Mouse (Mus musculus): ENCODE data around the gene Nanos3. TPM values are rescaled to one million over a fixed set of nuclear protein-coding genes. Genes with fewer than 3 reads are reported as not detected.

Gene Nanos3
- polyA plus RNA-seq, 1 experiment from 2014 or later = 10.3 TPM

GRCm38 (mm10) chr8:84130806-84131205, 54.2 kb downstream of the Nanos3 start:
- WGBS = 47% methylated on average over 30 of the region's 30 CpGs
- Histone ChIP-seq H3K4me2 (no peak overlapping the region), H3K9ac (peak overlapping the region; percentile 49; the same call in 1 of the 2 replicates), H3K36me3 (peaks cover 47% of the 10 kb centered on the region), H3K4me1 (replicated peaks) (peaks cover 3% of the 10 kb centered on the region), H3K9me3 (no peaks in the 10 kb centered on the region), H3K4me3 (no peak overlapping the region), H3K27ac (peak overlapping the region; percentile 35; the same call in 1 of the 2 replicates), H3K27me3 (peaks cover 4% of the 10 kb centered on the region; the same call in 1 of the 2 replicates)
- ATAC-seq (ENCODE audit: low FRiP score) = 0 out of 2 replicates have a peak, but pooled peaks have one; percentile 12

GRCm38 (mm10) chr8:84128277-84128676, 56.7 kb downstream of the Nanos3 start:
- H3K27ac ChIP-seq = no peak overlapping the region
- ATAC-seq (ENCODE audit: low FRiP score) = no peak
- H3K9me3 ChIP-seq = no peaks in the 10 kb centered on the region
- H3K36me3 ChIP-seq = peaks cover 21% of the 10 kb centered on the region
- H3K4me3 ChIP-seq = no peak overlapping the region
- WGBS = 70% methylated on average over 8 of the region's 8 CpGs
- H3K27me3 ChIP-seq = peaks cover 4% of the 10 kb centered on the region; the same call in 1 of the 2 replicates
- peaks cover 6% of the 10 kb centered on the region for H3K4me1 ChIP-seq (replicated peaks)
- no peak overlapping the region for H3K9ac ChIP-seq
- no peak overlapping the region for H3K4me2 ChIP-seq

- Histone ChIP-seq H3K9ac (no peak overlapping the region), H3K27ac (no peak overlapping the region), H3K4me3 (no peak overlapping the region), H3K36me3 (peaks cover 12% of the 10 kb centered on the region), H3K4me2 (no peak overlapping the region), H3K27me3 (peaks cover 4% of the 10 kb centered on the region; the same call in 1 of the 2 replicates), H3K4me1 (replicated peaks) (peaks cover 6% of the 10 kb centered on the region), H3K9me3 (no peaks in the 10 kb centered on the region)
- no peak for ATAC-seq (ENCODE audit: low FRiP score)
- 64% methylated on average over 17 of the region's 17 CpGs for WGBS
These were observed 57.7 kb downstream of the Nanos3 start for GRCm38 (mm10) chr8:84127202-84127901.

- no peak overlapping the region for H3K9ac ChIP-seq
- no peaks in the 10 kb centered on the region for H3K9me3 ChIP-seq
- peaks cover 6% of the 10 kb centered on the region for H3K4me1 ChIP-seq (replicated peaks)
- H3K4me2 ChIP-seq = no peak overlapping the region
- H3K4me3 ChIP-seq = no peak overlapping the region
- H3K27ac ChIP-seq = no peak overlapping the region
- H3K36me3 ChIP-seq = peaks cover 6% of the 10 kb centered on the region
- H3K27me3 ChIP-seq = peaks cover 4% of the 10 kb centered on the region; the same call in 1 of the 2 replicates
- ATAC-seq (ENCODE audit: low FRiP score) = no peak
- WGBS = 79% methylated on average over 2 of the region's 2 CpGs
These were observed 58.3 kb downstream of the Nanos3 start for GRCm38 (mm10) chr8:84126742-84127141.

GRCm38 (mm10) chr8:84125656-84126055, 59.4 kb downstream of the Nanos3 start, which contains the start of gene Podnl1:
Gene Podnl1 (plus strand): TSS chr8:84125989.
- H3K4me3 ChIP-seq = no peak within 1 kb of the TSS
- no peak within 1 kb of the TSS for H3K4me2 ChIP-seq
- H3K27ac ChIP-seq = no peak within 1 kb of the TSS
- no peaks in the 10 kb centered on the region; the same call in 1 of the 2 replicates for H3K27me3 ChIP-seq
- no peak for ATAC-seq (ENCODE audit: low FRiP score)
- H3K9ac ChIP-seq = no peak within 1 kb of the TSS; the same call in 1 of the 2 replicates
- WGBS = 58% methylated on average over 9 of the region's 9 CpGs
- H3K9me3 ChIP-seq = no peaks in the 10 kb centered on the region
- no peaks in the 10 kb centered on the region for H3K36me3 ChIP-seq
- H3K4me1 ChIP-seq (replicated peaks) = peaks cover 6% of the 10 kb centered on the region

MicroRNA genes within 50 kb of the gene (microRNA counts, 519-probe panel; counts per million panel counts)
- microRNA mmu-miR-181c (3,590 counts per million, percentile 48 among the panel's probes with 10 or more counts), microRNA mmu-miR-23a (4,034 counts per million, percentile 62 among the panel's probes with 10 or more counts), microRNA mmu-miR-27a (4,384 counts per million, percentile 73 among the panel's probes with 10 or more counts)

Small RNA genes lying within 50 kb of the gene (microRNA-seq; reads per million reads assigned to microRNA genes)
- gene Gm25110 = not detected
- 14,916 reads per million, percentile 96 among the genes with 10 or more reads in this experiment for gene Mir181c
- gene Mir181d = 9,204 reads per million, percentile 95 among the genes with 10 or more reads in this experiment
- 3,748 reads per million, percentile 88 among the genes with 10 or more reads in this experiment for gene Mir23a
- not detected for gene Mir24-2
- 58.6 reads per million, percentile 42 among the genes with 10 or more reads in this experiment for gene Mir27a
- gene Mir3074-2 = not detected

Other genes with a start within 250 kb of the Nanos3 start
- gene Gm10644, start 230.0 kb downstream of the Nanos3 start, polyA plus RNA-seq (2015; fragmentation: Nextera tagmentation; extraction: Ambion mirVana) = 0.76 and 0.84 TPM in 2 replicates
- 14.0 and 15.8 TPM in 2 replicates for gene Asf1b, start 229.7 kb downstream of the Nanos3 start, polyA plus RNA-seq (2015; fragmentation: Nextera tagmentation; extraction: Ambion mirVana)
- gene Prkaca, start 212.2 kb downstream of the Nanos3 start, polyA plus RNA-seq (2015; fragmentation: Nextera tagmentation; extraction: Ambion mirVana) = 188 and 191 TPM in 2 replicates
- gene Samd1, start 187.5 kb downstream of the Nanos3 start, polyA plus RNA-seq (2015; fragmentation: Nextera tagmentation; extraction: Ambion mirVana) = 8.2 and 9.3 TPM in 2 replicates
- gene 1700067K01Rik, start 183.7 kb downstream of the Nanos3 start, polyA plus RNA-seq (2015; fragmentation: Nextera tagmentation; extraction: Ambion mirVana) = 0.65 and 0.71 TPM in 2 replicates
- gene 2210011C24Rik, start 173.0 kb downstream of the Nanos3 start, polyA plus RNA-seq (2015; fragmentation: Nextera tagmentation; extraction: Ambion mirVana) = 0.68 TPM in 1 of 2 replicates, not detected in the other
- gene Palm3, start 163.7 kb downstream of the Nanos3 start, polyA plus RNA-seq (2015; fragmentation: Nextera tagmentation; extraction: Ambion mirVana) = 5.9 and 6.8 TPM in 2 replicates
- gene Il27ra, start 142.6 kb downstream of the Nanos3 start, polyA plus RNA-seq (2015; fragmentation: Nextera tagmentation; extraction: Ambion mirVana) = 0.22 and 0.66 TPM in 2 replicates
- 0.44 TPM in 1 of 2 replicates, not detected in the other for gene Rln3, start 140.2 kb downstream of the Nanos3 start, polyA plus RNA-seq (2015; fragmentation: Nextera tagmentation; extraction: Ambion mirVana)
- gene Gm10643, start 120.1 kb downstream of the Nanos3 start, polyA plus RNA-seq (2015; fragmentation: Nextera tagmentation; extraction: Ambion mirVana) = 1.4 and 1.7 TPM in 2 replicates
- 7.8 and 8.3 TPM in 2 replicates for gene Rfx1, start 118.4 kb downstream of the Nanos3 start, polyA plus RNA-seq (2015; fragmentation: Nextera tagmentation; extraction: Ambion mirVana)
- 20.2 and 22.2 TPM in 2 replicates for gene Dcaf15, start 80.4 kb downstream of the Nanos3 start, polyA plus RNA-seq (2015; fragmentation: Nextera tagmentation; extraction: Ambion mirVana)
- 0.48 and 0.52 TPM in 2 replicates for gene Podnl1, start 59.2 kb downstream of the Nanos3 start, polyA plus RNA-seq (2015; fragmentation: Nextera tagmentation; extraction: Ambion mirVana)
- gene Cc2d1a, start 37.3 kb downstream of the Nanos3 start, polyA plus RNA-seq (2015; fragmentation: Nextera tagmentation; extraction: Ambion mirVana) = 24.4 and 26.5 TPM in 2 replicates
- 1.9 and 2.9 TPM in 2 replicates for gene 4930432K21Rik, start 37.2 kb downstream of the Nanos3 start, polyA plus RNA-seq (2015; fragmentation: Nextera tagmentation; extraction: Ambion mirVana)
- gene Zswim4, start 51.8 kb upstream of the Nanos3 start, polyA plus RNA-seq (2015; fragmentation: Nextera tagmentation; extraction: Ambion mirVana) = 38.5 and 39.1 TPM in 2 replicates
- gene D8Ertd738e, start 64.5 kb upstream of the Nanos3 start, polyA plus RNA-seq (2015; fragmentation: Nextera tagmentation; extraction: Ambion mirVana) = 263 and 280 TPM in 2 replicates
- 50.7 and 57.6 TPM in 2 replicates for gene Mri1, start 72.1 kb upstream of the Nanos3 start, polyA plus RNA-seq (2015; fragmentation: Nextera tagmentation; extraction: Ambion mirVana)
- 21.2 and 24.0 TPM in 2 replicates for gene Ccdc130, start 85.2 kb upstream of the Nanos3 start, polyA plus RNA-seq (2015; fragmentation: Nextera tagmentation; extraction: Ambion mirVana)
- gene Cacna1a, start 203.2 kb upstream of the Nanos3 start, polyA plus RNA-seq (2015; fragmentation: Nextera tagmentation; extraction: Ambion mirVana) = 20.9 and 22.9 TPM in 2 replicates

All from hindbrain, embryonic 13.5 days (tissue).